Mouse (Mus musculus) adrenal gland, adult 2 months (tissue): ENCODE data around the gene Med7. TPM values are rescaled to one million over a fixed set of nuclear protein-coding genes. Genes with fewer than 3 reads are reported as not detected.
A peak's percentile ranks its signal among the peaks of the same experiment; 100 is the strongest.
"Not testable (repeated sequence)": the region's sequence is repeated elsewhere in the genome, so short reads cannot be mapped to it uniquely, and the experiment has no call there.

ENCODE experiments used
- DNase-seq: peaks from one replicate; pipeline ENCODE4 v3.0.0; 2021
- polyA plus RNA-seq: library from polyadenylated mRNA; depleted of rRNA; stranded (reverse); fragments of >200 nt; gene quantifications from 2 replicates; pipeline ENCODE4 v1.2.3, GENCODE M21; 2012
- total RNA-seq, 2 experiments: library from RNA; stranded (reverse); gene quantifications; 2 replicates each; pipeline ENCODE4 v1.2.3; 2021

The Med7 gene
- total and polyA plus RNA-seq, 3 experiments = 39.6 to 55.3 (median 54.8) TPM

DNA sequence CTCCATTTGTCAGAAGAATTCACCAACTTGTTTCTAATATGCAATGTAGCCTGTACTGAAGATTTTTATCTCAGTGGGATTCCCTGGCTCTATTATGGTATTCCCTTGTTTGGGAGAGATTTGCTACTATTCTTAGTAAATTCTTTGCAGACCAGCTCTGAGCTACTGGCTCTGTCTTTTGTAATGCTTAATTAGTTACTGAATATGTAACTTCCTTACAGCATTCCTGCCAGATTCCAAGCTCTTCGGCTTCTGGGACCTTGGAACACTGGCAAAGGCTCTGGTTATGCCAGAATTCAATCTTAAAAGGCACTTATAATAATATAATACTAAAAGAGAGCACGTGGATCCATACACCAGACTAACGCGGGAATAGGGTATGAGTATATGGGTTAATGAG lies 8.6 kb upstream of the Med7 start:
- DNase-seq = not testable (repeated sequence)

DNA sequence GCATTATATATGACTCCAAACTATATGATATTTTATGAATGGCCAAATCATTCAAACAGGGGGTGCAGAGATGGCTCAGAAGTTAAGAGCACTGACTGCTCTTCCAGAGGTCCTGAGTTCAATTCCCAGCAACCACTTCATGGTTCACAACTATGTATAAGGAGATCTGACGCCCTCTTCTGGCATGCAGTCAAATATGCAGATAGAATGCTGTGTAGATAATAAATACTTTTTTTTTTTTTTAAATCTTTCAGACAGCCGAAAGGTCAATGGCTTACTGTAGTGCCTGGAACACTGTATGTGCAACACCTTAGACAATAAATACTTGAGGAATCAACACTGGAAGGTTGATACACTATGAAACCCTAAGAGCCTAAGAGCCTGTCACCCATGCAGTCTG lies 6.6 kb upstream of the Med7 start:
- DNase-seq = no peak

DNA sequence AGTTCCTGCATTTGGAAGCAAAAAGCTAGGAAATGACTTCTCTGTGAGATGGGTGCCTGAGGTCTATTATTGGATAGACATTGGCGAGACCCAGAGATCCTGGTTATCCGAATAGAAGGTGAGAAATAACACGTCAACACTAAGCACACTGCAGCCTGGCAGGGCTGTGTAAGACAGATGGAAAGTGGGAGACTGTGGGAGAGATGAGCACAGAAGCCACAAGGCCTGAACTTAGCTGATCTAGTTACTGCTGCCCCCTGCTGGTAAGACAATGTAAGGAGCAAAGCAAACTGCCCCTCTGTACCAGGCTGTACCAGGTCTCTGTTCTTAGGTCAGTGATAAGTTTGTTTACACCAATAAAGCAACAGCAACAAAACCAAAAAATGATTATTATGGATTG lies 5.6 kb upstream of the Med7 start:
- peak; percentile 72 for DNase-seq

DNA sequence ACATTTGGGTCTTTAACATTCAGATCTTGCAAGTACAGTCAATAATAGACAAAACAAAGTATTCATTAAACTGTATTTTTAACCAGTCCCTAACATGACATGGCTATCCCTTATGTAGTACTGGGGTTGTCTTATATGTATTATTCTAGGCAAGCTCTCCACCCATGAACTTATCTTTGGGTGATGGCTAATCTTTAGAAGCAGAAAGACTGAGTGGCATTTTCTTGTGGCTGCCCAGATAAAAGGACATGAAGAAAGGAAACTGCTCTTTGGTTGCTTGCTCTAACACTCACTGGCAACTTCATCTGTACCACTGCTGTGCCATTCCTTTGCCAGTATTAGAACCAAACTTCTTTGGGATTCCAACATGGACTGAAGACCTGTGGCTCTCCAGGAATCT lies 1.4 kb upstream of the Med7 start:
- DNase-seq = no peak

DNA sequence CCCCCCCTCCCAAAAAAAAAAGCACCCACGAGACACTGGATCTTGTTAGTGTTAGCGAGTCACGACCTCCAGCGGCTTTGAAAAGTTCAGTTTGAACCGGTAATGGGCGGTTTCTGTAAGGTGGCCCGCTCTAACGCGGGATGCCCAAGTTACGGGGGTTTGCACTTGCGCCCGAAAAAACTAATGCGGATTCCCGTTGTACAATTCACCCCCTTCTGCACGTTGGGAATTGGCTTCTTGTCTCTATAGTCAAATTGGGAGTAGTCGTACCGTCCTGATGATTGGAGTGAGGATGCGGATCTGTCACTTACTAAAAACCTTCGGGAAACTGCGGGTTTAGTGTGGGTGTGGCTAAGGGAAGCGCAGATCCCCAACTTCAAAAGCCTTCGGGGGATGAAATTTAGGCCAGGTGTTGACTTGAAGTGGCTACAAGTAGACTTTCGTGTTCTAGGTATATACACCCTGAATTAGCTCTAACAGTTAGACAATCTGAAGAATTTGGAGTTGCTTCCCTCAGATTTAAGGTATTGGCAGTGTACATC lies 805 bp downstream of the Med7 start:
- DNase-seq = peak; percentile 14

DNA sequence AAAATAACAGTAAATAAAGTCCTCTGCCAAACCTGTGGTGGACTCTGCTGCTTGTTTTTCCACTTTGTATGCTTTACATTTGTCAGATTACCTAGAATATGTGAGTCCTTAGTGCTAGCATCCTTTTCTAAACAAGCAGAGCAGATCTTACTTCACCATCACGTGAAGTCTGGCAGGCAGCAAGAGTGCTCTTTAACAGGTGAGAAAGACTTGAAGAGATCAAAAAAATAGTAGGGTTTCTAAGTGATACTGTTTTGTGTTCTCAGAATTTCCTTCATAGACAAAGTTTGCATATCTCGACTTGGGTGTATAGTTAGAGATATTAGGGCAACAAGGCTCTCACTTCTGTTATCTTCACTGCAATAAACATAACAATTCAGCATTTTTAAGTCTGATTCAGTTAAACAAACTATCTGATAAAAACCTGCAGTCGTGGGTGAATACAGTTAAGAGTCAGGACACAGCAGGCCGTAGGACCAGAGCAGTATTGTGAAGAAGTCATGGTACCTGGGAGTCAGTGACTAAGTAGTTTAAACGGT lies 2.3 kb downstream of the Med7 start:
- no peak for DNase-seq

DNA sequence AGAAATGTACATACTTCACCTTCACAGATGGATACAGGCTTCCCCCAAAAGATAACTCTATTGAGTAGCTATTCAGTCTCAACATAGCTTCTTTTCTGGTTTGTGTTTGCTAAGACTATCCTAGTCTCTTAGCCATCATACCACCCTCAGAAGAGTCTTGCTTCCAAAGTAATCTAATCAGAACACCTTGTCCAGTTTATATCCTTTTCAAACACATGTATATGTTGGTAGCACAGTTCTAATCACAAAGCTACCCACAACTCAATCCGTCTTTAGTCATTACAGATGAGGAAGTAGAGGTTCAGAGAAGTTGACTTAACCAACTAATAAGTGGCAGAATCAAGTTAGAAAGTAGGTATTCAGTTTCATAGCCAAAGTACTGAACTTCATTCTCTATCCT lies 5.0 kb downstream of the Med7 start:
- no peak for DNase-seq

DNA sequence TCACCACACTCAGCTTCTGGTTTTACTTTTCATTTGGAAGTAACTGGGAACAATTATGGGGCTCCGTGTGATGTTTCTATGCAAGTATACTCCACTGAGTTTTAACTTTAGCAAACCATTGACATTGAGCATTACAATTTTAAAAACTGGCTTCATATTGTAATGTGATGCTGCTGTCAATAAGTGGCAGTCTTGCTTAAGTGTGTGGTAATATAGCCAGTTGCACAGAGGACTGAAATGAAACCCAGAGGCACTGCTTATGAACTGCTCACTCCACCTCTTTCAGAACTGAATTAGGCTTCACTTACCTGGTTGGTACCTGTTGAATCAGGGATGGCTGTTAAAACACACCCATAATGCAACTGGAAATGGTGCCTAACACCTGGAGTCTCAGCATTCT lies 6.4 kb downstream of the Med7 start:
- no peak for DNase-seq

DNA sequence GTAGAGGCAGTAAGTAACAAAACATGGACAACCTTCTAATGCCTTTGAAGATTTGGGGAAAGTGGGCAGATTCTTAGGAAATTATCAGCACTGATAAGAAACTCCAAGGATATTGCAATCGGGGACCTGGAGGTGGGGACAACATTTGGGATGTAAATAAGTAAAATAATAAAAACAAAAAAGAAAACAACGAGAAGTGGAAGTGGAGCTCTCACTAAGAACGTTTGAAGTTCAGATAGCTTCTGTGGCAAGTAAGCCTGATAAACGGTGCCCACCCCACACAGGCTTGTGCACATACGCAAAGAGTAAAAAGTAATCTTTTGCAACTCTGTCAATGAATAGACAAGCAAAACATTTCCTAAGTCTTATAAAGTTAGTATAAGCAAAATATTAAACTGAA lies 7.3 kb downstream of the Med7 start:
- DNase-seq = no peak

DNA sequence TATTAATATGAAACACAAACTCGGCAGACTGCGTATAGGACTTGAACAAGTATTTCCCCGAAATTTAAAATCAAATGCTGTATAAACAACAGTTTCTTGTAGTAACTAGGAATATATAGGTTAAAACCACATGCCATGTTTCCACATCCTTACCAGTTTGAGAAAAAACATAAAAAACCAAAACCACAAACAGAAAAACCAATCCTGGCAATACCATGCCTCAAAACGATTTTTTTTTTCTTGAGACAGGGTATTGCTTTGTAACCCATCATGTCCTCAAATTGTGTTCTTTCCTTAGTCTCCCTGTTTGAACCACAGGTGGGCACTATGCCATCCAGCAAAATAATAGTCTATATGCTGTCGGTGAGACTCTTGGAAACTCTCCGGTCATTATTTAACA lies 9.4 kb downstream of the Med7 start:
- DNase-seq = no peak

DNA sequence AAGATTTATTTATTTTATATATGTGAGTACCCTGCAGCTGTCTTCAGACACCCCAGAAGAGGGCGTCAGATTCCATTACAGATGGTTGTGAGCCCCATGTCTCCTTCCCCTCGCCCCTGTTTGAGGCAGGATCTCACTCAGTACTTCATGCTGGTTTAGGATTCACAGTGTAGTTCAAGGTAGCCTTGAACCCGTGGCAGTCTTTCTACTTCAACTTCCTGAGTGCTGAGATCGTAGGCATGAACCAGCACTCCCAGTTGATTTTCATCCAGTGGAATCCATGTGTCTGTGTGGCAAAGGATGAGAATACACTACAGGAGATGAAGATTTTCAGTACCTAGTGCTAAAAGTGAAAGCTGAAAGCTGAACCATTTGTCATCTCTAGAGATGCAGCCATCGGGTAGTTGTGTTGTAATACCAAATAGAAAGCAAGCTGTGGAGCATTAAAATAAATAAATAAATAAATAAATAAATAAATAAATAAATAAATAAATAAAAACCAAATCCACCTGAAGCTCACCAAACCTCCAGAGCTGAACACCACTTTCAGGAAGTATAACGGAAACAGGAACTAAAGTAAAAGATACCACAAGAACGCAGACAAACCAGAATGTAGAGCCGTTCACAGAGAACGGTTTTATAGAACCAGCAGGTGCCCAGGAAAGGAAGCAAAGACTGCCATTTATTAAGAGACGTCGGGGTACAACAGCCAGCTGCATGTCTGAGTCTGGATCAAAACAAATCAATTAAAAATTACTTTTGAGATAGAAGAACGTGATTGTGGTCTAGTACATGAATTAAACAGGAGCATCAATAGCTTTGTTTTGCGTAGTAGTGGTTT lies 11.1 kb downstream of the Med7 start:
- DNase-seq = no peak

DNA sequence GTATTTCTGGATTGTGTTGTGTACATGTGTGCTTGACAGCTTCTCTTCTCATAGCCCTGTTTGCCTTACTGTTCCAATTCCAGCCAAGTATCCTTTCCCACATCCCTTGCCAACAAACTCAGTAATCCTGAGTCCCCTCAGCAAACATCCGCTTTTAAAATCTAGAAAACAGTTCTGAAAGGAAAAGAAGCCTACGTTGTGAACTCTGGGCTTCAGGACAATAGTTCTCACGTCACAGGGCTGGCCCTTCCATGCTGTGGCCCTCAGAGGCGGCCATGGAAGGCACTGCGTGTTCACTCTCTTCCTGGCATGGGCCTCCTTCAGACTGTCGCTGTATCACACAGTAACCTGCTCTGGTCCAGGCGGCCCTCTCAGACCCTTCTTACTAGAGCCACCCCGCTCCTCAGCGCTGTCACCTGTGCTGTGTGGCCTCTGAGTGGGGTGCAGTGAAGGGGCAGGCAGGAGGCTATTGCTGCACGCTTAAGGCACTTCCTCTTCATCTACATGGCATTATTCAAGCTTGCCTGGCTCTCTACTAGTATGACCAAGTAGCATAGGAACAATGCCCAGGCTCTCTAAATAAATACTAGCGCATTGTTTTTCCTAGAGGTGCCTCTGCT lies 12.8 kb downstream of the Med7 start:
- DNase-seq = no peak

DNA sequence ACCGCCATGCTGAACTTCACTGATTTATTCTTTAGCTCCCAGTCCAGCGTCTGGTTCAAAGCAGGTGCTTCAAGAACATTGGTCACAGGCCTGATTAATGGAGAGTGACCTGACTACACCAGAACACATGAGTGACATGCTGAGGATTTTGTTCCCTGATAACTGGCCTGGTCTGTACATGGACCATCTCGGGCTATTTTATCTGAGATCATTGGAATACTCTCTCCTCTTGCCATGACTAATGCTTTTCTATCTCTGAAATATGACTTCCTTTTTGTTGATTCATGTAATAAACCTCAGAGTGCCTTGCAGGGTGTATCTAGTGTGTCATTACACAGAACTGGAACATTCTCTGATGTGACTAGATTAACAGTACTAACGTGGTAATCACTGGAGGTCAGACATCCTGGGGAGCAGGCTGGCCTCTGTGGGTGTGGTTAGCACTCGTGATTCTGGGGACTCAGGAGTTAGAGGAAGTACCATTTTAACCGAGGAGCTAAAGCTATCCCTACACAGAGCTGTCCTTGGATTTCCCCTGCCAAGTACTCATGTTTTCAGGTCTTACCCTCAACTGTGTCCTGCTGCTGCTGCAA lies 17.8 kb downstream of the Med7 start, which contains the start of gene Havcr2:
Gene Havcr2, plus strand, starts transcription at position 483 of the 593 bp plus-strand sequence.
- DNase-seq = peak; percentile 21

DNA sequence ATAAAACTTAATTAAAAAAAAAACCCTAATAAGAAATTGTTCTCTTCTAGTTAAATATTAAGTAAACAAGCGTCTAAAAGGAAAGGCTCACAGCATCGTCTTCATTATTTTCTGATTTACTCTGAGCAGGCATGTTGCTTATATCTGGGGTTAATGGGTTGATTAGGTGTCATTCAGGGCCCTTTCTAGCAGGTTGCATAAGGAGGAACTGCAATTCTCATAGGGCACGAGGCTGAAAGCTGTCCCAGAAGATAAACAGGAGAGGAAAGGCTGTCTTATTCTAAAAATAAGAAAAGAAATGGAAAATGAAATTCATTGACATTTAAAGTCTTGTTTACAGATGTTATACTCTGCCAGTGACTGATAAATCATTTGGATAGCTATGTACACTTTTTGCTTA lies 23.2 kb downstream of the Med7 start:
- no peak for DNase-seq

DNA sequence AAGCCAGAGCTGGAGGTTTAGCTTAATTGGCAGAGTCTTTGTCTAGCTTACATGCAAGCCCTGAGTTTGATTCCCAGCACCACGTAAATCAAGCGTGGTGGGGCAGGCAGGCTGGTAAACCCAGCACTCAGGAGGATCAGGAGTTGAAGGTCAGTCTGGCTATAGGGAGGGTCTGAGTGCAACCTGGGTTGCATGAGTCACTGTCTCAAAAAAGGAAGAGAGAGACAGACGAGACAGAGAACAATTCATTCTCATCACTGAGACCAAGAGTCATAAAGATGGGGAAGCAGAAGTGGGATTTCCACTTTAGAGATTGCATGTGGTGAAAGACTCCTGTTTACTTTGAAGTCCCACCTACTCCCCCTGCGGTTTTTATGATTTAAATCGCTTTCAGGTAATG lies 24.6 kb downstream of the Med7 start:
- DNase-seq = peak; percentile 27

DNA sequence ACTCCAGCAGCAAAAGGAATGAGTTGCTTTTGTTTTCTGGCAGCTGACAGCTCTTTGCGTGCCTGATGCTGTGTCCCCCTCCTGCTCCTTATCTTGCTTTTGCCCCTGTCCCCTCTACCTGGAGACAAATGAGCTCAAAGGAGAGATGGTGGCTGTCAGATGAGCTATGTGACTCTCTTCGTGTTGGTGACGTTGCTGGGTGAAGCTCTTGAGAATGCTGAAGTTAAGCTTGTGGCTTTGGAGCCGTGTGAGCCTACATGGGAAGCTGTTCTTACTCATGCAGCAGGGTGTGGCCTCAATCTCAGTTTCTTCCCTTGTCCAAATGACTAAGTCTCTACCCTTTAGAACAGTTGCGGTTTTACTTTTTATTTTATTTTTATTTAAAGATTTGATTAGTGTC lies 25.2 kb downstream of the Med7 start:
- DNase-seq = peak; percentile 58

DNA sequence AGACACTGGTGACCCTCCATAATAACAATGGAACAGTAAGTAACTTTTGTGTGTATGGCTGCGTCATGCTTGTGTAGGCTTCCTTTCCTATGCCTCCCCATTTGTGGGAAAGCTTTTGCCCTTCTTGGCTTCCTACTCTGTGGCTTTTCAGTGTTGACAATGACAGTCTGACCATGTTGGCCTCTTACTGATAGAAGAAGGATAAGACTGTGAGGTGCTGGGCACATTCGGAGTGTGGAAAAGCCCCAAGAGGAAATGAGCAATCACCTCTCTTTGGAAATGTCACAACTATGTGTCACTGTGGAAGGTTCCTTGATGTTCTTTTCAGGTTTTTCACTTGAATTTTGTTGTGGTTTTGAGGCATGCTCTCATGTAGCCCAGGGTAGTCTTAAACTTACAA lies 30.2 kb downstream of the Med7 start:
- DNase-seq = no peak

DNA sequence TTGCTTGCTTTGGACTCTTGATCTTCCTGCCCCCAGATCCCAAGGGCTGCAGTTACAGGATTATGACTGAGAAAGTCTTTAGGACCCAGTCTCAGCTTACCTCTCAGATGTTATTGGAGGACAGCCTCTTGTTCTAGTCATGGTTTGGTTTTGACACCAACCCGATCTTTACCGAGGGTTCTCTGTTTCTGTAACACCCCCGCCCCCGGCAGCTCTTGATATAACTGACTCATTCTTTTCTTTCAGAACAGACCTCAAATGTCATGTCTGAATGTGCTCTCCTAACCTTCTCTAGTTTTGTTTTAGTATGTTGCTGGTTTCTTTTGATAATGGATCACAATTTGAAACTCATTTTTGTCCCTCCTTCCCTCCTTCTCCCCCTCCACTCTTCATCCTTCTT lies 37.5 kb downstream of the Med7 start:
- no peak for DNase-seq

DNA sequence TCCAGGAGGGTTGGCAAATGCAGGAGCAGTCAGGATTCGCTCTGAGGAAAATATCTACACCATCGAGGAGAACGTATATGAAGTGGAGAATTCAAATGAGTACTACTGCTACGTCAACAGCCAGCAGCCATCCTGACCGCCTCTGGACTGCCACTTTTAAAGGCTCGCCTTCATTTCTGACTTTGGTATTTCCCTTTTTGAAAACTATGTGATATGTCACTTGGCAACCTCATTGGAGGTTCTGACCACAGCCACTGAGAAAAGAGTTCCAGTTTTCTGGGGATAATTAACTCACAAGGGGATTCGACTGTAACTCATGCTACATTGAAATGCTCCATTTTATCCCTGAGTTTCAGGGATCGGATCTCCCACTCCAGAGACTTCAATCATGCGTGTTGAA lies 42.6 kb downstream of the Med7 start:
- no peak for DNase-seq

DNA sequence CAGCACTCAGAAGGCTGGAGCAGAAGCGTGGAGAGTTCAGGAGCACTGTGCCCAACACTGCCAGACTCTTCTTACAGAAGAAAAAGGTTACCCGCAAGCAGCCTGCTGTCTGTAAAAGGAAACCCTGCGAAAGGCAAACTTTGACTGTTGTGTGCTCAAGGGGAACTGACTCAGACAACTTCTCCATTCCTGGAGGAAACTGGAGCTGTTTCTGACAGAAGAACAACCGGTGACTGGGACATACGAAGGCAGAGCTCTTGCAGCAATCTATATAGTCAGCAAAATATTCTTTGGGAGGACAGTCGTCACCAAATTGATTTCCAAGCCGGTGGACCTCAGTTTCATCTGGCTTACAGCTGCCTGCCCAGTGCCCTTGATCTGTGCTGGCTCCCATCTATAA lies 43.8 kb downstream of the Med7 start:
- DNase-seq = no peak

DNA sequence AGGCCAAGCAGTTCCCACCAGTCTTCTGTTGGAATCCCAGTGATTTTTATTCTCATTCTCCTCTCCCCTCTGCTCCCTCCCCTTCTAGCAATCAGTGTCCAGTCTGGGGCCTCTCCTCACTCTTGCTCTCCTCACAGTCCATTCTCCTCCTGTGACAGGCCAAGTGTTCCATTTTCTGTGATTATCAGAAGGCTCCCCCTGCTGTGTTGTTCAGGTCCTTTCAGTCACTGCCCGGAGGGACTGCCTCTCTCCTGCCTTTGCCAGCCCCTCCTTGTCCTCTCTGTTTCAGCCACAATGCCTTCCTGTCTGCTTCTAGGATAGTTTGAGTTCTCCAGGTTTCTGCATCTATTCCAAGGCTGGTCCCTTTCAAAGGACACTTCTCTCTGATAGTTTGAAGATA lies 51.5 kb downstream of the Med7 start:
- DNase-seq = no peak

DNA sequence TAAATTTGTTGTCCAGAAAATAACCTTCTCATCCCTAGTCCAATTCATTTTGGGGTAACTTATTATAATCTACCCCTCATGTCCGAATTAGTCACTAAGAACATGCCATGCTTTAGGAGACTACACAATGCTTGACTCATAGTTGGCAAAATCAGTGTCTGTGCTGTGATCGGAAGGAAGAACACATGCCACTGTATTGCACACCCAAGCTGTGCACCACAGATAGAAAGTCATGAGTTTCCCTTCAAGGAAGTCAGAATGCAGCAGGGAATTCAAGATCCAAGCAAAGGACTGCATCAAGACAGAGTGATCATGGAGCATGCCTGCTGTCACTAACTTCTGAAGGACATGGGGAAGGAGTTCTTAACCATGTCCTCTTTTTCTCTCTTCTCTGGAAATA lies 51.9 kb downstream of the Med7 start:
- no peak for DNase-seq
